Mouse (Mus musculus): ENCODE measurements around the gene 4931408C20Rik. TPM values are rescaled to one million over a fixed set of nuclear protein-coding genes. Genes with fewer than 3 reads are reported as not detected.

The 4931408C20Rik gene
- total RNA-seq (2021): not detected

DNA sequence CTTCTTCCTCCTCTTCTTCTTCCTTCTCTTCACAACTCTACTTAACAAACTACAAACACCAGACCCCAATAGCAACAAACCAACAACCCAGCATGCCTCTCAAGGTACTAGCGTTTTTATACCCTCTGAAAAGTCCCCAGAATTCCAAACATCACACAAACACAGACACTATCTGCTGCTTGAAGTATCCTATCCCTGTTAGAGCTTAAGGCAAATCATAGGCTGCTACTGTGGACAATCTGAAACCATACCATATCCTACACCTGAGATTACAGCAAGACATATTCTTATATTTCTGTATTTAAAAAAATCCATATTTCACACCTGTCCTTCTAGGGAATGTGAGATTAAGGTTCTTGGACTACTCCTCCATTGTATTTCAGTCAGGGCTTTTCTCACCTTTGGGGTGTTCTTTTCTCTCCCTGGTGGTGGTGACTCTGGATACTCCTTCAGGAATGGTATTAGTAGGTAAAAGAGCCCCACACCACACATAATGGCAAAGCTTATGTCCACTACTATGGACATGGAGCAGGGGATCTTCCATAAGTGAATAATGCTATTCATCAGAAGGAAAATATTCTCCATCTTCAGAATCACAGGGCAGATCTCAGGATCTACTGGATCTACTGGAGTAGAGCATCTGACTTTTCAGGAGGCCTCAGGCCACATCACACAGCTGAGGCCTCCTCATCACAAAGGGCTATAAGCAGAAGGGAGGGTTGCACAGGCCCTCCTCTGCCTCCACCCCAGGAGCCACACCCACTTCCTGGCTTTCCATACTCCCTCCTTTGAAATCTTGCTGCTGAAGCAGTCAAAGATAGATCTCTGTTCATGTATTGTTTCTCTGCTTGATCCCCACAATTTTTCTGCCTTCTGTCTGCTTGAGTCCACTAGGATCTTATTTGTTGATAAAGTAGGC is at the start of gene 4931408C20Rik:
Gene 4931408C20Rik (minus strand): TSS at position 619 of the 919 bp plus-strand sequence.
- no peak for DNase-seq

DNA sequence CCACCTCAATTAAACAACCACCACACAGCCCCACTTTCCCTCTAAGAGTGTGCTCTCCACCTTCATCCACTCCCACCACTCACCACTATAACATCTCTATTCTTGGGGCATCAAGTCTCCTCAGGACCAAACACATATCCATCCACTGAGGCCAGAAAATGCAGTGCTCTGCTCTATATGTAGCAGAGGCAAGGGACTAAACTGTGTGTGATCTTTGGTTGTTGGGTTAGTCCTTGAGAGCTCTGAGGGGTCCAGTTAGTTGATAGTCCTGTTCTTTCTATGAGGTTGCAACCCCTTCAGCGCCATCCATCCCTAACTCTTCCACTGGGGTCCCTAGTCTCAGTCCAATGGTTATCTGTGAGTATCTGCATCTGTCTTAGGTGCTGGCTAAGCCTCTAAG is 666 bp upstream of the 4931408C20Rik start:
- no peak for DNase-seq

DNA sequence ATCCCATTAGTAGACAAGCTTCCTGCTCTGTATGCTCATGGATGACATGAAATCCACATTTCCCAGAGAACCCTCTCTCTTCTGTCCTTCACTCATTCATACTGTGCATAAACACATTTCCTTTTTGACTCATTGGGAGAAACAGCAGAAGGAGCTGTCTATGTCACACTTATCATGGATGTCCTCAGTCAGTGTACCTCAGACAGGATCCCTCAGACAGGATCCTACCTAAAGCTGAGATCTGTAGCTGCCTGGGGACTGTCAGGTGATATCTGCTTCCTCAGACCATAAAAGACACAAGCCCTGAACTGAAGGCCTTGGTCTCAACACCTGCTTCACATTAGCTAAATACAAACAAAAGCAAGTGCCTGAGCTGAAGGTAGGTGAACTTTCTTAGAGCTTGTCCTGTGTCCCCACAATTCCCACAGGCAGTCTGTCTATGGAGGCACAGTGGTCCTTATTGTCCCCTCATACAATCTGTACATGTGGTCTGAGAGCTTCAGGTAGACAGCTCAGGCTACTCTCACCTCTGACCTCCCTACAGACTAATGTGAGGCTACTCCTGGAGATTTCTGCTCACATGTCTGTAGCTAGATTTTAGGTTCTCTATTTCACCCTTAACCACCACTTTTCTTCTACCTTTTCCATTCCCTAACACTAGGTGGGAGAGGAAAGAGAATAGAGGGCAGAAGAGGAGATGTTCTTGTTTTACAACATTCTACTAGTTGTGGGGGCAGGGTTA is 1.1 kb downstream of the 4931408C20Rik start:
- DNase-seq: no peak

DNA sequence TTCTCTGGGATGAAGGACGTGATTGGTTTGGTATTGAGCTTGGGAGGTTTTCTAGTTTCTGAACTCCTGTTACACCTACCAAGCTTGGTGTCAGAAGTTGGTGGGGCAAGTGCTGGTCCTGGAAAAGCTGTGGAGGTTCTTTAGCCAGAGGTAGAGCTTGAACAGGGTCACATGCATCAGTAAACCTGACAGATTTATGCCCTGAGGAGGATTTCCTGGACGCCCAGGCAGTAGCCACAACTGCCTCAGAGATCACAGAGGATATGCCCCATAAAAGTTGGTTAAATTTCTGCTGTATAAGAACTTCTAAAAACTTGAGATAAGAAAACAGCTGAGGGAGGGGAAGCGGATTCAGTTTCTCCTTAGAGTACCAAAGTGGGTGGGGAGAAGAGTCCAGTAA is 1.9 kb downstream of the 4931408C20Rik start:
- no peak for DNase-seq

DNA sequence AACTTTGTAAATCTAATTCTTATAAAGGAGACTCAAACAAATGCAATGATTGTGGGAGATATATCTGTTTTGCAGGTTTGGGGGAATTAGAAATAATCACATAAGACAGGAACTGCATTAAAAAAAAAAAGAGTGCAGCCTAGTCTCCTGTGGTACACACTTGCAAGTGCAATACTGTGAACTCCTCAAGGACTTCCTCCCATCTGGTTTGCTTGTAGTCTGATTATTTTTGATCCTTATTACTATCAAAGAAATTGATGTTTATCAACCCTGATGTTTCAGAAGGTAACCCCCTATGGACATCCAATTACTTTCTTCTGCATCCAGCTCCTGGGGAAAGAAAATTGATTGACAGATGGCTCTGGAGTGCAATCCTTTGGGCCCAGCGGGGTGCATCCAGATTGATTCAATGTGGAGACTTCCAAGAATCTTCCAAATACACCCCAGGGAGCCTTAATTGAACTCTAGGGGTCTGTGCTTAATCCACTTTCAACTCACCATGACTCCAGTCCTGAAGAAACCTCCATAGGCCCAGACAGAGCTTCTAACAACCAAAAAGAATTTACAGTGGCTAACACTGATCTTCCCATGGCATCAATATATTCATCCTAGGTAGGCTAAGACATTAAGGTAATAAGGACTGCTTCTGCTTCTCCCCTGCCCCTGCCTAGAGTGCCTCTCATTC is 37.4 kb downstream of the 4931408C20Rik start:
- DNase-seq: no peak

DNA sequence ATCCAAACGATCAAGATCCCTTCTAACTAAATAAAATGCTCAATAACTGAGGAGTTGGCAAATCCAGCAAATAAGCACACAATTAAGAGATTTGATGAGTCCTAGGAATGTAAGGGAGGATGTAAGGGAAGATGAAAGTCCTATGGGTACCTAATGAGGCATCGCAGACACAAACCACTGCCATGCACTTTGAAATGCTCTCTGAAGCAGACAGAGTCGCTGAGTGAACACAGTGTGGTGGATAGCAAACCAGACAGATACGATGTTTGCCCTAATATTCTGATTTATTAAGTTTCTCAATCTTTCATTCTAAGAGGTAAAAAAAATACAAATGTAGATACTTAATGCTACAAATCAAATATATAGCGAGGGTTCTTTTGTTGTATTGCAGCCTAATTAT is 51.2 kb downstream of the 4931408C20Rik start:
- no peak for DNase-seq
